Mouse (Mus musculus) inflammation-experienced regulatory T-cells, adult 16 weeks (primary cell): ENCODE data around the gene Svs6. TPM values are rescaled to one million over a fixed set of nuclear protein-coding genes. Genes with fewer than 3 reads are reported as not detected.

Experiments
- polyA plus RNA-seq: library from polyadenylated mRNA; unstranded; fragments of 100-300 nt; shearing (Covaris generic); gene quantifications from one replicate; pipeline ENCODE4 v1.2.1, GENCODE M21; 2017

Gene Svs6
- not detected for polyA plus RNA-seq

DNA sequence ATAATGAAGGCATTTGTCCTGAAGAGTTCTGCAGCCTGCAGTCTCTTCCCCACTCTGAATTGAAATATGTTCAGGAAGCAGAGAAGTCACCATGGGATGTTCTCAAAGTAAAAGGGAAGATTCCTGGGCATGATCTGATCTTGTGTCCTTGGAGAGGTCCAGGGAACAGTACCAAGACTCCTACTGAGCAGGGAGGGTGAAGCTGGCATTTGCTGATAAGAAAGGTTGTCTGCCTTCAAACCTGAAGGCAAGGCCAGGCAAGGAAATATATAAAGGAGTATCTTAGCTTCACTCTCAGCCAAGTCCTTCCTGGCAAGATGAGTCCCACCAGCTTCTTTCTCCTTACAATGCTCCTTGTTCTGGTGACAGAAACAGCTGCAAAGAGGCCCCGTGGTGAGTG lies at the start of gene Svs6:
Svs6 (plus strand) TSS at position 301 of the 400 bp plus-strand sequence.

DNA sequence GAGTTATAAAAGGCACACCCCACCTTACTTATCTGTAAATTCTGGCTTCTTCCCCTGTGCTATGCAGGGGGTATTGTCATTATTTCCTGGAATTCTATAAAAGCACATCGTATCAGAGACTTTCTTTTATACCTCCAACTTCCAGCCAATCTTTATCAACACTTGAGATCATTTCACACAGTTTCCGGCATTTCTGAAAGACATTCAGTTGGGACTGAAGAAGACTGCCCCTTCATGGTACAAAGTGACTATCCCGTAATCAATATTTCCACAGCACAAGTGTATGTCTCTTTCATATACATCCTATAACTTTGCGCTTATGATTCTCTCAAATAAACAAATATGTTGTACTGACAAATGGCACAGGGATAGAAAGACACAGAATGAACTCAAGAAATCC lies 38.2 kb upstream of the Svs6 start, which contains the start of gene Svs4:
Svs4 (minus strand) TSS at position 101 of the 400 bp plus-strand sequence.

DNA sequence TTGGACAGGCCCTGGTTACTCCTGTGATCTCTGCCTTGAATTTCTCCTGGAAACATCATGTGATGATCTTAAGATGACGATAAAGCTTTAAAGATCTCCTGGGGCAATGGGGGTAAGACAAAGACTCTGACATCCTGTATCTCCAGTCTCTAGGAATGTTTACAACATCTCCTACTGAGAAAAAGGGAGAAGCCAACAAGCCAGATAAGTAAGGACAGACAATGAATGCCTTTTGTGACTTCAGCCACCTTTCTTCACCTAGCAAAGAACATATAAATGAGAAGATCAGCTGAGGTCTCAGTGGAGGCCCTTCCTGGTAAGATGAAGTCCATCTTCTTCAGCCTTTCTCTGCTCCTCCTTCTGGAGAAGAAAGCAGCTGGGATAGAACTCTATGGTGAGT lies 27.6 kb upstream of the Svs6 start, which contains the start of gene Svs3a:
Svs3a (plus strand) TSS at position 301 of the 400 bp plus-strand sequence.

DNA sequence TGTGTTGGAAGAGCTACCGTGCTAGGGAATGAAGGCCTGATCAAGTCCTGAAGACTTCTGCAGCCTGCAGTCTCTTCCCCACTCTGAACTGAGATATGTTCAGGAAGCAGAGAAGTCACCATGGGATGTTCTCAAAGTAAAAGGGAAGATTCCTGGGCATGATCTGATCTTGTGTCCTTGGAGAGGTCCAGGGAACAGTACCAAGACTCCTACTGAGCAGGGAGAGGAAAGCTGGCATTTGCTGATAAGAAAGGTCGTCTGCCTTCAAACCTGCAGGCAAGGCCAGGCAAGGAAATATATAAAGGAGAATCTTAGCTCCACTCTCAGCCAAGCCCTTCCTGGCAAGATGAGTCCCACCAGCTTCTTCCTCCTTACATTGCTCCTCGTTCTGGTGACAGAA lies 15.9 kb downstream of the Svs6 start, which contains the start of gene Svs5:
Svs5 (plus strand) TSS at position 301 of the 400 bp plus-strand sequence.

Other genes with a start within 250 kb of the Svs6 start
- 300 TPM for gene Stk4, start 246.4 kb upstream of the Svs6 start, polyA plus RNA-seq
- gene Tomm34, start 245.6 kb upstream of the Svs6 start, polyA plus RNA-seq, result 143 TPM
- gene Kcns1, start 145.6 kb upstream of the Svs6 start, polyA plus RNA-seq, result not detected
- not detected for gene Wfdc5, start 134.0 kb upstream of the Svs6 start, polyA plus RNA-seq
- not detected for gene Wfdc12, start 126.1 kb upstream of the Svs6 start, polyA plus RNA-seq
- not detected for gene Wfdc15a, start 116.6 kb upstream of the Svs6 start, polyA plus RNA-seq
- not detected for gene Wfdc15b, start 95.1 kb upstream of the Svs6 start, polyA plus RNA-seq
- not detected for gene Svs2, start 78.3 kb upstream of the Svs6 start, polyA plus RNA-seq
- not detected for gene Svs3b, start 60.1 kb upstream of the Svs6 start, polyA plus RNA-seq
- not detected for gene Svs4, start 38.3 kb upstream of the Svs6 start, polyA plus RNA-seq
- not detected for gene Svs3a, start 27.5 kb upstream of the Svs6 start, polyA plus RNA-seq
- not detected for gene Svs5, start 16.0 kb downstream of the Svs6 start, polyA plus RNA-seq
- 25.8 TPM for gene Slpi, start 72.3 kb downstream of the Svs6 start, polyA plus RNA-seq
- gene Rbpjl, start 86.4 kb downstream of the Svs6 start, polyA plus RNA-seq, result not detected
- gene Matn4, start 88.4 kb downstream of the Svs6 start, polyA plus RNA-seq, result not detected
- 46.9 TPM for gene Sdc4, start 127.1 kb downstream of the Svs6 start, polyA plus RNA-seq
- 27.2 TPM for gene Sys1, start 140.2 kb downstream of the Svs6 start, polyA plus RNA-seq
- gene Gm20458, start 144.2 kb downstream of the Svs6 start, polyA plus RNA-seq, result 1.4 TPM
- 0.33 TPM for gene Trp53tg5, start 157.0 kb downstream of the Svs6 start, polyA plus RNA-seq
- gene Dbndd2, start 169.4 kb downstream of the Svs6 start, polyA plus RNA-seq, result 7.6 TPM
- 26.3 TPM for gene Pigt, start 180.8 kb downstream of the Svs6 start, polyA plus RNA-seq
- 3.1 TPM for gene Wfdc2, start 245.7 kb downstream of the Svs6 start, polyA plus RNA-seq